Mouse (Mus musculus): Measurements from ENCODE around the gene Abi2. TPM values are rescaled to one million over a fixed set of nuclear protein-coding genes. Genes with fewer than 3 reads are reported as not detected.
A peak's percentile ranks its signal among the peaks of the same experiment; 100 is the strongest.

The Abi2 gene
- polyA plus RNA-seq, 1 experiment from 2014 or later, result 32.6 TPM

- H3K27ac ChIP-seq (ENCODE audit: low read depth), result no peak overlapping the region
- H3K36me3 ChIP-seq (ENCODE audit: insufficient read depth), result peaks cover 65% of the 10 kb centered on the region
- TF ChIP-seq CTCF (IDR thresholded peaks at IDR 0.05; ENCODE audit: low read depth), result no peak
- no peak; the same call in 1 of the 2 replicates for ATAC-seq (ENCODE audit: insufficient read depth)
- 76% methylated on average over 2 of the region's 2 CpGs for WGBS
- no peak overlapping the region for H3K4me2 ChIP-seq
- no peak overlapping the region for H3K4me3 ChIP-seq (ENCODE audit: low read depth, low read length)
- no peaks in the 10 kb centered on the region for H3K4me1 ChIP-seq (ENCODE audit: insufficient read depth)
- no peak for DNase-seq
- H3K27me3 ChIP-seq (ENCODE audit: insufficient read depth, low read length), result no peaks in the 10 kb centered on the region
- H3K9ac ChIP-seq, result no peak overlapping the region
- H3K9me3 ChIP-seq (ENCODE audit: low read depth, low read length), result no peaks in the 10 kb centered on the region
Observed at GRCm38 (mm10) chr1:60489660-60490059, 80.2 kb downstream of the Abi2 start.

GRCm38 (mm10) chr1:60490510-60490909 lies 81.1 kb downstream of the Abi2 start:
- Histone ChIP-seq H3K4me2 (no peak overlapping the region), H3K9me3 (ENCODE audit: low read depth, low read length) (no peaks in the 10 kb centered on the region), H3K4me1 (ENCODE audit: insufficient read depth) (no peaks in the 10 kb centered on the region), H3K36me3 (ENCODE audit: insufficient read depth) (peaks cover 70% of the 10 kb centered on the region), H3K4me3 (ENCODE audit: low read depth, low read length) (no peak overlapping the region), H3K27me3 (ENCODE audit: insufficient read depth, low read length) (no peaks in the 10 kb centered on the region), H3K9ac (no peak overlapping the region), H3K27ac (ENCODE audit: low read depth) (no peak overlapping the region)
- TF ChIP-seq CTCF (IDR thresholded peaks at IDR 0.05; ENCODE audit: low read depth), result no peak
- ATAC-seq (ENCODE audit: insufficient read depth) (no peak), DNase-seq (no peak)
- WGBS, result 87% methylated on average over 4 of the region's 4 CpGs

- peaks cover 68% of the 10 kb centered on the region for H3K36me3 ChIP-seq (ENCODE audit: insufficient read depth)
- no peak for ATAC-seq (ENCODE audit: insufficient read depth)
- H3K27ac ChIP-seq (ENCODE audit: low read depth), result no peak overlapping the region
Observed at GRCm38 (mm10) chr1:60492404-60492803, 83.0 kb downstream of the Abi2 start.

GRCm38 (mm10) chr1:60493421-60493820 lies 84.0 kb downstream of the Abi2 start:
- DNase-seq (no peak), ATAC-seq (ENCODE audit: insufficient read depth) (no peak)
- Histone ChIP-seq H3K4me3 (ENCODE audit: low read depth, low read length) (no peak overlapping the region), H3K9ac (no peak overlapping the region), H3K9me3 (ENCODE audit: low read depth, low read length) (no peaks in the 10 kb centered on the region), H3K27me3 (ENCODE audit: insufficient read depth, low read length) (no peaks in the 10 kb centered on the region), H3K4me2 (no peak overlapping the region), H3K4me1 (ENCODE audit: insufficient read depth) (no peaks in the 10 kb centered on the region), H3K36me3 (ENCODE audit: insufficient read depth) (peaks cover 66% of the 10 kb centered on the region), H3K27ac (ENCODE audit: low read depth) (no peak overlapping the region)
- WGBS, result 74% methylated on average over 6 of the region's 6 CpGs
- TF ChIP-seq CTCF (IDR thresholded peaks at IDR 0.05; ENCODE audit: low read depth), result no peak

More at GRCm38 (mm10) chr1:60492404-60492803, 83.0 kb downstream of the Abi2 start:
- no peaks in the 10 kb centered on the region for H3K9me3 ChIP-seq (ENCODE audit: low read depth, low read length)
- TF ChIP-seq CTCF (IDR thresholded peaks at IDR 0.05; ENCODE audit: low read depth), result no peak
- 77% methylated on average over 5 of the region's 5 CpGs for WGBS
- H3K4me2 ChIP-seq, result no peak overlapping the region
- no peaks in the 10 kb centered on the region for H3K27me3 ChIP-seq (ENCODE audit: insufficient read depth, low read length)
- no peak overlapping the region for H3K4me3 ChIP-seq (ENCODE audit: low read depth, low read length)
- DNase-seq, result no peak
- no peaks in the 10 kb centered on the region for H3K4me1 ChIP-seq (ENCODE audit: insufficient read depth)
- no peak overlapping the region for H3K9ac ChIP-seq

GRCm38 (mm10) chr1:60503456-60503855 lies 94.0 kb downstream of the Abi2 start:
- no peak for TF ChIP-seq CTCF (IDR thresholded peaks at IDR 0.05; ENCODE audit: low read depth)
- no peak overlapping the region for H3K9ac ChIP-seq
- no peaks in the 10 kb centered on the region for H3K4me1 ChIP-seq (ENCODE audit: insufficient read depth)
- no peaks in the 10 kb centered on the region for H3K9me3 ChIP-seq (ENCODE audit: low read depth, low read length)
- no peak overlapping the region for H3K4me3 ChIP-seq (ENCODE audit: low read depth, low read length)
- peaks cover 28% of the 10 kb centered on the region for H3K36me3 ChIP-seq (ENCODE audit: insufficient read depth)
- no peaks in the 10 kb centered on the region for H3K27me3 ChIP-seq (ENCODE audit: insufficient read depth, low read length)
- no peak overlapping the region for H3K27ac ChIP-seq (ENCODE audit: low read depth)
- no peak overlapping the region for H3K4me2 ChIP-seq
- 74% methylated on average over 5 of the region's 5 CpGs for WGBS
- DNase-seq, result no peak
- ATAC-seq (ENCODE audit: insufficient read depth), result no peak

GRCm38 (mm10) chr1:60510584-60510983 lies 101.2 kb downstream of the Abi2 start:
- DNase-seq (no peak), ATAC-seq (ENCODE audit: insufficient read depth) (no peak)
- H3K9me3 ChIP-seq (ENCODE audit: low read depth, low read length), result no peaks in the 10 kb centered on the region
- H3K9ac ChIP-seq, result no peak overlapping the region
- H3K27me3 ChIP-seq (ENCODE audit: insufficient read depth, low read length), result no peaks in the 10 kb centered on the region
- no peak overlapping the region for H3K4me3 ChIP-seq (ENCODE audit: low read depth, low read length)
- H3K36me3 ChIP-seq (ENCODE audit: insufficient read depth), result peaks cover 23% of the 10 kb centered on the region; the same call in 1 of the 2 replicates
- no peak overlapping the region for H3K4me2 ChIP-seq
- no peak overlapping the region for H3K27ac ChIP-seq (ENCODE audit: low read depth)
- H3K4me1 ChIP-seq (ENCODE audit: insufficient read depth), result no peaks in the 10 kb centered on the region
- 54% methylated on average over 2 of the region's 2 CpGs for WGBS
- no peak for TF ChIP-seq CTCF (IDR thresholded peaks at IDR 0.05; ENCODE audit: low read depth)

GRCm38 (mm10) chr1:60530107-60530506 lies 120.7 kb downstream of the Abi2 start:
- no peak overlapping the region for H3K9ac ChIP-seq
- H3K4me3 ChIP-seq (ENCODE audit: low read depth, low read length), result no peak overlapping the region
- 84% methylated on average over 6 of the region's 6 CpGs for WGBS
- H3K9me3 ChIP-seq (ENCODE audit: low read depth, low read length), result no peaks in the 10 kb centered on the region
- peaks cover 29% of the 10 kb centered on the region for H3K36me3 ChIP-seq (ENCODE audit: insufficient read depth)
- DNase-seq, result no peak
- ATAC-seq (ENCODE audit: insufficient read depth), result no peak
- H3K27ac ChIP-seq (ENCODE audit: low read depth), result no peak overlapping the region
- no peak overlapping the region for H3K4me2 ChIP-seq
- H3K4me1 ChIP-seq (ENCODE audit: insufficient read depth), result no peaks in the 10 kb centered on the region
- 0 out of 2 replicates have a peak, but pooled peaks have one; percentile 10 for TF ChIP-seq CTCF (IDR thresholded peaks at IDR 0.05; ENCODE audit: low read depth)
- no peaks in the 10 kb centered on the region for H3K27me3 ChIP-seq (ENCODE audit: insufficient read depth, low read length)

GRCm38 (mm10) chr1:60530636-60531035 lies 121.2 kb downstream of the Abi2 start:
- 80% methylated on average over 2 of the region's 2 CpGs for WGBS
- no peak overlapping the region for H3K27ac ChIP-seq (ENCODE audit: low read depth)
- H3K9ac ChIP-seq, result no peak overlapping the region
- DNase-seq (no peak), ATAC-seq (ENCODE audit: insufficient read depth) (no peak)
- no peak for TF ChIP-seq CTCF (IDR thresholded peaks at IDR 0.05; ENCODE audit: low read depth)
- no peaks in the 10 kb centered on the region for H3K4me1 ChIP-seq (ENCODE audit: insufficient read depth)
- peaks cover 25% of the 10 kb centered on the region for H3K36me3 ChIP-seq (ENCODE audit: insufficient read depth)
- no peak overlapping the region for H3K4me2 ChIP-seq
- no peak overlapping the region for H3K4me3 ChIP-seq (ENCODE audit: low read depth, low read length)
- H3K9me3 ChIP-seq (ENCODE audit: low read depth, low read length), result no peaks in the 10 kb centered on the region
- no peaks in the 10 kb centered on the region for H3K27me3 ChIP-seq (ENCODE audit: insufficient read depth, low read length)

Other genes with a start within 250 kb of the Abi2 start
- 13.4 and 13.6 TPM in 2 replicates for gene Nbeal1, start 229.0 kb upstream of the Abi2 start, polyA plus RNA-seq (2014; fragmentation: Nextera tagmentation; extraction: Ambion mirVana)
- 22.3 and 22.6 TPM in 2 replicates for gene Cyp20a1, start 66.3 kb upstream of the Abi2 start, polyA plus RNA-seq (2014; fragmentation: Nextera tagmentation; extraction: Ambion mirVana)
- 39.6 and 40.5 TPM in 2 replicates for gene Raph1, start 157.5 kb downstream of the Abi2 start, polyA plus RNA-seq (2014; fragmentation: Nextera tagmentation; extraction: Ambion mirVana)